Mouse (Mus musculus): ENCODE results near the gene Traf3ip1.

DNA sequence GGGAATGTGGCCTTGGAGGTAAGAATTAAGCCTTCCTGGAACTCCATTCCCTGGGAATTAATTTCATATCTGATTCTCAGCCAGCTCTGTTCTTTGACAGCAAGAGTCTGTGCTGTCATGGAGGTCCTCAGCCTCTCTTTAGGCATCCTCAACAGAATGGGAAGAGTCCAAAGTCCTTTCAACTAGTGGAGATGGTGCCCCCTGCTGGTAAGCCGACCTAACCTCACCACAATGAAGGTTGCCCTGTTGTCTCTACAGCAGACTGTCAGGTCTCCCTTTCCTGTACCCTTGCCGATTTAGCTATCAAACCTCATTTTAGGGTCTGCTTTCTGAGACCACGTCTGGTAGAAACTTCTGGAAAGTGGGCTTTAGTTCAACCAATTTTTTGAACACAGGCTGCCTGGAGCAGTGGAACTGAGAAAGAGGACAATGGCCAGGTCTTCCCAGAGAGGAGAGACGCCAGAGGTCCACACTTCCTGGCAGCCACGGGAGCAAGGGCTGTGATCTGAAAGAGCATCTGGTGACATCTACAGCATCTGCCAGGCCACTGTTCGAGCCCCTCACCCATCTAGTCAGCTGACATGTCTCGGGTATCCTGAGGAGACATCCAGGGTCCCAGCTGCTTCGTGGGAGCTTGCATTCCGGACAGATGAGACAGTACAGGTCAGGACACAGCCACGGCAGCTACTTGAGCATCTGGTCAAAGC, 11.0 kb upstream of the Traf3ip1 start:
- TF ChIP-seq POLR2A (IDR thresholded peaks at IDR 0.05; ENCODE audit: low read depth, low read length) = no peak
- peak; percentile 17; the same call in 1 of the 2 replicates for TF ChIP-seq IRF4 (IDR thresholded peaks at IDR 0.05; ENCODE audit: low read depth, low read length)
- peak; percentile 78 to 94 for TF ChIP-seq CTCF (conservative IDR thresholded peaks at IDR 0.05 in 1 of 2, IDR thresholded peaks at IDR 0.05 in 1 of 2; ENCODE audit: low read depth in 2 of 2, low read length in 2 of 2)
- no peak for TF ChIP-seq CHD2 (IDR thresholded peaks at IDR 0.05; ENCODE audit: low read length)
- no peak; the same call in 1 of the 2 replicates for TF ChIP-seq TCF12 (IDR thresholded peaks at IDR 0.05; ENCODE audit: low read depth, low read length)
- TF ChIP-seq E2F4 (IDR thresholded peaks at IDR 0.05; ENCODE audit: insufficient replicate concordance, low read depth, low read length) = no peak
- TF ChIP-seq NRF1 (IDR thresholded peaks at IDR 0.05; ENCODE audit: low read depth, low read length) = no peak
- TF ChIP-seq ZKSCAN1 (IDR thresholded peaks at IDR 0.05; ENCODE audit: borderline replicate concordance, low read depth, low read length) = no peak
- TF ChIP-seq MYC (IDR thresholded peaks at IDR 0.05; ENCODE audit: low read depth, low read length) = peak; percentile 18; the same call in 1 of the 2 replicates
- no peak for TF ChIP-seq NELFE (IDR thresholded peaks at IDR 0.05; ENCODE audit: low read depth, low read length)
- TF ChIP-seq MAZ (IDR thresholded peaks at IDR 0.05; ENCODE audit: low read depth, low read length) = no peak
- no peak for TF ChIP-seq GABPA (IDR thresholded peaks at IDR 0.05; ENCODE audit: insufficient replicate concordance, low read depth, low read length)
- TF ChIP-seq RAD21 (IDR thresholded peaks at IDR 0.05; ENCODE audit: low read depth, low read length) = peak; percentile 86

All from CH12.LX (cell line).